Mouse (Mus musculus) small intestine, adult 2 months (tissue): ENCODE data around the gene Kat2a.

Source experiments
- CTCF ChIP-seq: fragments of 200-500 bp; IDR thresholded peaks from 2 replicates; pipeline ENCODE4 v1.5.1; 2012; ENCODE audit warnings: low read depth, mild to moderate bottlenecking, control low read depth, inconsistent platforms, low read length, moderate library complexity, mixed read lengths; ENCODE audit not compliant: insufficient replicate concordance, insufficient read length; ENCODE audit errors: extremely low read depth
- POLR2A ChIP-seq: fragments of 200-500 bp; IDR thresholded peaks from 2 replicates; pipeline ENCODE4 v1.6.1; 2012; ENCODE audit warnings: low read depth, mild to moderate bottlenecking, control low read depth, inconsistent platforms, low read length, moderate library complexity

DNA sequence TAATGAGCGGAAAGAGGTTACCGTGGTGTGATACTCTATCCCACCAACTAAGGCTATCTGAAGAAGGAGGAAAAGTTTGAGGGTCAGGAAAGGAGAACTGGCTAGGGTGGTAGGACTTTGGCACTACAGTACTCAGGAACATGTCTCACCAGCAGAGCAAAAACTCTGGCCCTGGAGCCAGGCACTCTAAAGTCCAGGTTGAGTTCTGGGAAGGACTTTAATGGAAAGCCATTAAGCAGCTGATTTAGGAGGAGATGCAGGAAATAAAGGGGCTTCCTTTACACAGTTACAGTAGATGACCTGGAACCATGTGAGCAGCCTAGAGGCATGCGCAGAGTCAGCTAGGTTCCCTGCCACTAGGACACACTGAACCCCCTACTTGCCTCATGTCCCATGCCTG, 14.9 kb upstream of the Kat2a start:
- TF ChIP-seq CTCF (no peak), POLR2A (no peak)
